Mouse (Mus musculus) cerebellum, adult 8-10 months (tissue): ENCODE data around the gene Olfr38.
A peak's percentile ranks its signal among the peaks of the same experiment; 100 is the strongest.

Experiments used
- DNase-seq: peaks from one replicate; pipeline ENCODE4 v3.0.0; 2022

Gene Olfr38

GRCm38 (mm10) chr6:42756104-42756503 lies at the start of gene Olfr38:
TSS of gene Olfr38 (plus strand) at chr6:42756404.
- no peak for DNase-seq

GRCm38 (mm10) chr6:42709291-42710211 lies 46.7 kb upstream of the Olfr38 start, which contains the start of gene Tcaf1:
TSS of gene Tcaf1 (minus strand) at chr6:42710088.
- DNase-seq: peak; percentile 89

- no peak for DNase-seq
Observed at GRCm38 (mm10) chr6:42714668-42715067, 41.5 kb upstream of the Olfr38 start.

GRCm38 (mm10) chr6:42717973-42718372 lies 38.2 kb upstream of the Olfr38 start:
- no peak for DNase-seq

- no peak for DNase-seq
Observed at GRCm38 (mm10) chr6:42739071-42739470, 17.1 kb upstream of the Olfr38 start, which contains the start of gene Olfr453. TSS of gene Olfr453 (plus strand) at chr6:42739371.

- DNase-seq: no peak
Observed at GRCm38 (mm10) chr6:42742303-42742702, 13.9 kb upstream of the Olfr38 start.

- DNase-seq: no peak
Observed at GRCm38 (mm10) chr6:42747846-42748245, 8.4 kb upstream of the Olfr38 start.

- no peak for DNase-seq
Observed at GRCm38 (mm10) chr6:42777066-42777465, 20.9 kb downstream of the Olfr38 start.

- no peak for DNase-seq
Observed at GRCm38 (mm10) chr6:42784793-42785192, 28.6 kb downstream of the Olfr38 start, which contains the start of gene Olfr452. TSS of gene Olfr452 (plus strand) at chr6:42785093.

GRCm38 (mm10) chr6:42790247-42790948 lies 34.2 kb downstream of the Olfr38 start:
- DNase-seq: no peak

GRCm38 (mm10) chr6:42790949-42791556 lies 34.8 kb downstream of the Olfr38 start:
- DNase-seq: no peak

- DNase-seq: no peak
Observed at GRCm38 (mm10) chr6:42794982-42795381, 38.8 kb downstream of the Olfr38 start.

GRCm38 (mm10) chr6:42811639-42812038 lies 55.4 kb downstream of the Olfr38 start, which contains the start of gene Olfr450:
TSS of gene Olfr450 (plus strand) at chr6:42811939.
- no peak for DNase-seq
